Mouse (Mus musculus): ENCODE data around the gene Rad51c. TPM values are rescaled to one million over a fixed set of nuclear protein-coding genes. Genes with fewer than 3 reads are reported as not detected.

Gene Rad51c
- 0.90 and 1.8 TPM in 2 replicates for polyA plus RNA-seq (2012)

DNA sequence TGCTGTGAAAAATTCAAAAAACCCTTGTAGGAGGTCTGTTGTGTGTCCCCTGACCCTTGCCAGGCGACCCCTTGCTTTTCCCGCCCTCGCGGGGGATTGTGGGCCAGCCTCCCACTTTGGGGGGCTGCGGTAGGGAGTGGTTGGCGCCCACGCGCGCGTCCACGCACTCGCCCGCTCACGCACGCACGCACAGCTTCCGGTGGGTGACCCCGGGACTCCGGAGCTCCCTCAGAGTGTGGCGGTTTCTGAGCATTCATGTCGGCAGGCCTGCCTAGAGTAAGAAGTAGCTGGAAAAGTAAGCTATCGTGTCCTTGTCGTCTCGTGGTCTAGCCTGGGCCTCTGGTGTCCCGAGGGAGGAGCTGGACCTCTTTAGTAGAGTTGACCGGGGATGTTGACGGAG, at the start of gene Rad51c, which contains the start of gene Tex14:
Rad51c (minus strand) TSS at position 79 of the 400 bp plus-strand sequence.
Tex14 (plus strand) TSS at position 190 of the 400 bp plus-strand sequence.

DNA sequence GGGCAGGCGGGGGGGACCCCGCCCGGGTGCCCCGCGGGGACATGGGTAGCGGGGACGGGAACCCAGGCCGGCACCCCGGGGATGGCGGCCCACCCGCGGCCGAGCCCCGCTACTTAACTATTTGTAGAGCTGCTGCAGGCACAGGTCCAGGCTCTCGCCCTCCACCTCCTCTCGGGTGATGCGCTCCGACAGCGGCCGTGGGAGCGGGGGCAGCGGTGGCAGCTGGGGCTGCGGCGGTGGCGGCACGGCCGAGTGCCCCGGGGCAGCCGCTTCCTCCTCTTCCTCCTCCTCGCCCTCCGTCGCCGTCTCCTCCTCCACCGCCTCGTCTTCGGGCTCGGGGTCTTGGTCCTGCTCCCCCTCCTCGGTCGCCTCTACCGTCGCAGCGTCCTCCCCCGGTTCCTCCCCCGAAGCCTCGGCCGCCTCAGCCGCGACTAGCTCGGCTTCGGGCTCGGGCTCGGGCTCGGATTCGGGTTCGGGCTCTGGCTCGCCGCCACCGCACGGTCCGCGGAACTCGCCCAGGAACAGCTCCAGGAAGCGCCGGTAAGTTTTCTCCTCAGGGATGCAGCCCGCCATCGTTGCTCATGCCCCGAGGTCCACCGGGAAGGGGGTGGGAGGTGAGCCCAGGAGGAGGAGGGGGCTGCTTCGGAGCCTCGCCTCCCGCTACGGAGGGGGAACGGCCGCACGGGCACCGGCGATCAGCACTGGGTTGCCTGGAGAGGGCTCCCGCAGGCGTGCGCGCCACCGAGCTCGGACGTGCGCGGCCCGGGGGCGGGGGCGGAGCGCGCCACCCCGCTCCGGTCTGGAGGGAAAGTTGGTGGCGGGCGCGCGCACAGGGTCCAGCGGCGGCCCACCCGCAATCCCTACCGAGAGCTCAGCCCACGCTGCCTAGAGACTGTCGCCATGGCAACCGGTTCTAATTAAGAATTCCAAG, 46.2 kb downstream of the Rad51c start, which contains the start of gene Ppm1e:
Ppm1e (minus strand) TSS at position 693 of the 931 bp plus-strand sequence.

Other genes starting within 250 kb of the Rad51c start
- gene Ppm1e, start 45.9 kb downstream of the Rad51c start, polyA plus RNA-seq (2012) = 0.51 and 1.5 TPM in 2 replicates
- 0.01 TPM in 1 of 2 replicates, not detected in the other for gene Tex14, start 111 bp upstream of the Rad51c start, polyA plus RNA-seq (2012)
- gene Gm11492, start 161.7 kb upstream of the Rad51c start, polyA plus RNA-seq (2012) = not detected in 2 replicates
- gene Sept4, start 163.9 kb upstream of the Rad51c start, polyA plus RNA-seq (2012) = 3.1 and 3.9 TPM in 2 replicates
- gene Mtmr4, start 187.2 kb upstream of the Rad51c start, polyA plus RNA-seq (2012) = 13.7 and 14.9 TPM in 2 replicates
- gene Hsf5, start 212.2 kb upstream of the Rad51c start, polyA plus RNA-seq (2012) = 0.01 TPM in 1 of 2 replicates, not detected in the other

Measured in megakaryocyte-erythroid progenitor cell, adult 5 weeks (primary cell).